Mouse (Mus musculus) forebrain, embryonic 12.5 days (tissue): ENCODE results near the gene Fam222a. TPM values are rescaled to one million over a fixed set of nuclear protein-coding genes. Genes with fewer than 3 reads are reported as not detected.

Experiments
- ATAC-seq: fragments of 200-750 bp; cut with Nextera tagmentation; 2 replicates; pipeline ENCODE4 v1.8.0; 2017; ENCODE audit warnings: moderate TSS enrichment; ENCODE audit not compliant: low FRiP score
- H3K27ac ChIP-seq: fragments of 300-500 bp; sonication (generic); 2 replicates; pipeline ENCODE4 v1.5.1; 2016; ENCODE audit warnings: mild to moderate bottlenecking
- H3K27me3 ChIP-seq: fragments of 300-500 bp; sonication (generic); 2 replicates; pipeline ENCODE4 v1.6.1; 2016; ENCODE audit warnings: mild to moderate bottlenecking
- H3K36me3 ChIP-seq: fragments of 300-500 bp; sonication (generic); replicated peaks from 2 replicates; pipeline ENCODE4 v1.6.1; 2016; ENCODE audit warnings: mild to moderate bottlenecking
- H3K4me1 ChIP-seq: fragments of 300-500 bp; sonication (generic); 2 replicates; pipeline ENCODE4 v1.6.1; 2016
- H3K4me2 ChIP-seq: fragments of 300-500 bp; sonication (generic); 2 replicates; pipeline ENCODE4 v1.6.1; 2016; ENCODE audit warnings: mild to moderate bottlenecking, moderate library complexity
- H3K4me3 ChIP-seq: fragments of 300-500 bp; sonication (generic); replicated peaks from 2 replicates; pipeline ENCODE4 v1.5.1; 2016; ENCODE audit warnings: mild to moderate bottlenecking
- H3K9ac ChIP-seq: fragments of 300-500 bp; sonication (generic); 2 replicates; pipeline ENCODE4 v1.6.1; 2016; ENCODE audit warnings: mild to moderate bottlenecking
- H3K9me3 ChIP-seq: fragments of 300-500 bp; sonication (generic); 2 replicates; pipeline ENCODE4 v1.6.1; 2016
- WGBS: fragments of 180-500 bp; shearing (Covaris S2); methylation state at CpG from one replicate; pipeline ENCODE4 v1.1.7; 2016; 5-methylcytosine and 5-hydroxymethylcytosine counted together
- polyA plus RNA-seq: library from polyadenylated mRNA; unstranded; fragments of >200 nt; fragmentation: Nextera tagmentation; extraction: Ambion mirVana; gene quantifications from 2 replicates; pipeline ENCODE4 v1.2.1, GENCODE M21; 2016

The Fam222a gene
- 6.9 and 10.2 TPM in 2 replicates for polyA plus RNA-seq

DNA sequence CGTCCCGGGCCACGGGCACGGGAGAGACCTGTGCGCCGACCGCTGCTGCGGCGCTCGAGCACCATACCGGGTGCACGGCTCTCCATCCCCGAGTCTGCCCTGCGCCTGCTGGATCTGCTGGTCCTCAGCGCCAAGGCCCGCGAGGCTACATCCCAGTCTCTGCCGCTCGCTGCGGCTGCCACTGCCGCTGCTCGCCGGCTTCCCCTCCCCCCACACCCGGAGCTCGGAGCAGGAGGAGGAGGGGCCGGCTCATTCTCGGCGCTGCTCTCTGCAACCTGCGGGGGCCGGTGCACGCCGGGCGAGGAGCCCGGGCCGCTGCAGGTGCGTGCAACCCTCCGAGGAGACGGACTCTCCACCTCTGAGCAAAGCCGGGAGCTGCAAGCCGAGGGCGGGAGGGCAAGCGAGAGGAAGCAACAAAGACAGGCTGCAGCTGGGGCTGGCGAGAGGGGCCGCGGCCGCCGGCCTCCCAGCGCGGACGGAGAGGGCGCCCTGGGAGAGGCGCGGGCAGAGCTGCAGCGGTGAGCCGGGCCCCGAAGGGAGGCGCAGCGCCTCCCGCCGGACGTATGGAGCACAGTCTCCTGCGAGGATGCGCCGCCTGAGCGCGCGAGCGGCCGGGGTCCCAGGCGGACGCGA lies at the start of gene Fam222a:
Fam222a (plus strand) TSS at position 452 of the 633 bp plus-strand sequence.
- Histone ChIP-seq H3K27ac (peak within 1 kb of the TSS; percentile 91), H3K9me3 (0 out of 2 replicates have a peak, but pooled peaks cover 4% of the 10 kb centered on the region), H3K4me1 (peaks cover 52% of the 10 kb centered on the region), H3K4me2 (peak within 1 kb of the TSS; percentile 72), H3K27me3 (peaks cover 33% of the 10 kb centered on the region), H3K9ac (peak within 1 kb of the TSS; percentile 79), H3K4me3 (peak within 1 kb of the TSS; percentile 63), H3K36me3 (no peaks in the 10 kb centered on the region)
- under 1% methylated on average over 66 of the region's 72 CpGs for WGBS
- ATAC-seq, result peak; percentile 62

DNA sequence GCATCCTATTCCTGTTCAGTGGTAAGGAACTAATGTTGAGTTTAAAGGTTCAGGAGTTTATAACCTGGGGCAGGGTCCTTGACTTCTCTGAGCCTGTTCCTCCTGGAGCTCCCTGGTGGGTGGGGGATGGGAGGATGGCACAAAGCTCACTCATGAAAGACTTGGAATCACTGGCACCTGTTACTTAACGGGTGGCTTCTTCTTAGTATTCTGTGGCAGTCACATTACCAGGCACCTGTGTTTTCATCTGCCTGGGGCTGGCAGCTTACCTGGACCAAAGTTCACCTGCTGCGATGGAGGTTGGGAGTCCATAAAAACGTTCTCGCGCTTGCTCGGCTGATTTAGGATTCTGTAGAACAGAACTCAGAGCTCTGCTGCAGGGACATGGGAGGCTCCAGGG lies 39.5 kb upstream of the Fam222a start:
- Histone ChIP-seq H3K27ac (no peak overlapping the region), H3K4me2 (no peak overlapping the region), H3K4me1 (no peaks in the 10 kb centered on the region; the same call in 1 of the 2 replicates), H3K36me3 (no peaks in the 10 kb centered on the region), H3K9ac (no peak overlapping the region), H3K4me3 (no peak overlapping the region), H3K27me3 (peaks cover 10% of the 10 kb centered on the region), H3K9me3 (no peaks in the 10 kb centered on the region)
- WGBS, result 91% methylated on average over 6 of the region's 6 CpGs
- no peak for ATAC-seq

DNA sequence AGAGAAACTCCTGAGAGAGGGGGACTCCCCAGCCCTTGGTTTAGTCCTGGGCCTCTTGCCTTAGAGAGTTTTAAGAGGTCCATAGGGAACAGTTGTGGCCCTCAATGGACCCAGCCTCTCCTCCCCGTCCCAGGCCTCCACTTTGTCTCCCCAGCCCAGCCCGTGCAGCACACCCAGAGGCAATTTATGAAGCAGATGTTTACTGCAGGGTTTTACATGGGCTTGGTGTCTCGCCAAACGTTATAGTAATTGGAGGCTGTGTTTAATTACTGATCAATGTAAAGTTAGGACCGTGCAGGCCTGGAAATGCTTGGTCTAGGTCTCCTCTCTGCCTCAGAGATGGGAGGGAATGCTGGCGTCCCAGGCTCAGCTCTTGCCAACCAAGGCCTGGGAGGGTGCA lies 37.5 kb upstream of the Fam222a start:
- 56% methylated on average over 6 of the region's 6 CpGs for WGBS
- H3K27me3 ChIP-seq, result peaks cover 23% of the 10 kb centered on the region
- no peak overlapping the region for H3K27ac ChIP-seq
- H3K4me3 ChIP-seq, result no peak overlapping the region
- H3K36me3 ChIP-seq, result no peaks in the 10 kb centered on the region
- H3K9ac ChIP-seq, result no peak overlapping the region
- no peaks in the 10 kb centered on the region; the same call in 1 of the 2 replicates for H3K4me1 ChIP-seq
- ATAC-seq, result no peak
- H3K9me3 ChIP-seq, result no peaks in the 10 kb centered on the region
- no peak overlapping the region for H3K4me2 ChIP-seq

DNA sequence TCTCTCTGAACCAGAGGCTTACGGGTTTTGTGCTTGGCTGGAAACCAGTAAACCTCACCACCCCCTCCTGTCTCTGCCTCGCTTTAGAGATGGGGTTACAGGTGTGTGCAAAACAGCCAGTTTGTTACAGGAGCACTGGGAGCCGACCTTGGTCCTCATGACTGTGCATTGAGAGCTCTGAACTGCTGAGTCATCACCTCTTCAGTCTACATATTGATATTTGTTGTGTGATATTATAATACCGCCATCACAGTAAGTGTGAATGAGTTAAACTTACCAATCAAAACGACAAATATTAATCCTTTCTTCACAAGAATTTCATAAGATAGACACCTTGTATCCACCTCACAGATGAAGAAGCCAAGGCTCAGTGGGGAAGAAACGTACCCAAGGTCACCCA lies 35.8 kb upstream of the Fam222a start:
- no peak overlapping the region for H3K27ac ChIP-seq
- H3K9me3 ChIP-seq, result no peaks in the 10 kb centered on the region
- 83% methylated on average over 6 of the region's 6 CpGs for WGBS
- ATAC-seq, result no peak
- no peak overlapping the region for H3K4me2 ChIP-seq
- peaks cover 3% of the 10 kb centered on the region for H3K4me1 ChIP-seq
- peaks cover 39% of the 10 kb centered on the region for H3K27me3 ChIP-seq
- H3K9ac ChIP-seq, result no peak overlapping the region
- no peaks in the 10 kb centered on the region for H3K36me3 ChIP-seq
- H3K4me3 ChIP-seq, result no peak overlapping the region

DNA sequence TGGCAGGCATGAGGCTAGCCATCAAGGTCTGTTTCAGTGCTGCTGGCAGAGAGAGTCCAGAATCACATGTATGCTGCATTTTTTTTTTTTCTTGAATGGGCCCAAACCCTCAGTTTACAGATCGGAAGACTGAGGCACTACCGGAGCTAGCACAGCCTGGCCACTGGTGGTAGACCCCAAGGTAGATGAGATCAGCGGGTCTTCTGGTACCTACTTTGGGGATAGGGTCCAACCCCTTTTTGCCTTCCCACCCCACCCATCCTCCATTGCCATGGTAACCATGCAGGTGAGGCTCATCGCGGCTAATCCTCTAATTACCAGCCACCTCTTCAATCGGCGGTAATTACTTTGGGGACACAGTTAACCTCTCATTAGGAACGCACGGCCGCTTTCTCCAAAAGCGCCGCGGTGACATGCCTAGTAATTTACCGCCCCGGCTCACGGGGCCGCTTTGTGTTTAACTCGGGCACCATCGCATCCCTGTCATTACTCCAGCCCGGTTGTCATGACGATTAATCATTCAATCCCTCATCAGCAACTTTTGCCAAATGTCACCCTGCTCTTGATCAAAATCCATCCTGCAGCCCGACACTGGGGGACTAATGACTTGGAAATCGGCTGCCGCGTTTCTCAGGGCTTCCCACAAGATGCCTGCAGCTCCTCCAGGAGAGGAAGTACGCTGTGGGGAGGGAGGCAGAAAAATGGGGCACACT lies 30.4 kb upstream of the Fam222a start:
- Histone ChIP-seq H3K27me3 (peaks cover 66% of the 10 kb centered on the region), H3K9ac (no peak overlapping the region)

DNA sequence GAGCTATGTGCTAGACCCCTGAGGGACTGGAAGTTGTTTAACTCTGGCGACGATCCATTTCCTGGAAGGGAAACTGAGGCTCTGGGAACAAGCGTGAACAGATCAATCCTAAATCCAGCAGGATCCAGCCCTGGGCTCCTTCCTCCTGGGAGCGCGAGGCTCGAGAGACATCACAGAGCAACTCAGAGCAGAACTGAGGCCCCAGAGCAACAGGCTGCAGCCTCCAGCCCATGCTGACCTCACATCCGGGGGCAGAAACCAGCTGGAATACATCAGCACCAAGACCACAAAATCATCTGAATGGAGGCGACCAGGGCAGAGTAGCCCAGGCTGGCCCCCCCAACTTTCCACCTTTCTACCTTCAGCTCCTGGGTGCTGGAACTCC lies 29.8 kb upstream of the Fam222a start:
- Histone ChIP-seq H3K9me3 (no peaks in the 10 kb centered on the region), H3K36me3 (no peaks in the 10 kb centered on the region), H3K4me3 (no peak overlapping the region), H3K9ac (no peak overlapping the region), H3K27ac (peak overlapping the region; percentile 59; the same call in 1 of the 2 replicates), H3K4me2 (peak overlapping the region; percentile 35), H3K27me3 (peaks cover 64% of the 10 kb centered on the region), H3K4me1 (peaks cover 35% of the 10 kb centered on the region)
- 7% methylated on average over 8 of the region's 8 CpGs for WGBS
- no peak; the same call in 1 of the 2 replicates for ATAC-seq

More for the DNA sequence above, 30.4 kb upstream of the Fam222a start:
- Histone ChIP-seq H3K4me1 (peaks cover 35% of the 10 kb centered on the region), H3K4me3 (0 out of 2 replicates have a peak overlapping the region, but pooled peaks have one; percentile 1), H3K36me3 (no peaks in the 10 kb centered on the region), H3K9me3 (no peaks in the 10 kb centered on the region), H3K27ac (peak overlapping the region; percentile 59; the same call in 1 of the 2 replicates), H3K4me2 (peak overlapping the region; percentile 35)
- ATAC-seq, result peak; percentile 84
- 4% methylated on average over 26 of the region's 26 CpGs for WGBS

DNA sequence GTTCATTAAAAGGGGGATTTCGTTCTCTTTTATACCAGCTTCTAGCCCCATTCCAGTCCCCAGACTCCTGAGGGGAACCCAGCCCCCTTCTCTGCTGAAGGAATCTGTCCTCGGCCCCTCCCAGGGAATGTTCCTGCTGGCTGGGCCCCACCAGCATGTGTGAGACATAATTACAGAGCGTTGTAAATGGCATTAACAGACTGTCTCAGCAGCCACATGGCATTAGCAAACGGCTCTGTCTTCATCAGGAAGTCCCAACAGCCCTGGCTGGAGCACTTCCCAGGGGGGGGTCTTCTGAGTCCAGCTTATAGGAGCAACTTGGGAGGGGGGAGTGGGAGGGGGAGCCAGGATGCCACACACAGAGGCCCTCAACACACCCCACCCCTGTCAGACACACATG lies 29.1 kb upstream of the Fam222a start:
- no peaks in the 10 kb centered on the region for H3K36me3 ChIP-seq
- H3K9me3 ChIP-seq, result no peaks in the 10 kb centered on the region
- ATAC-seq, result no peak; the same call in 1 of the 2 replicates
- H3K4me2 ChIP-seq, result no peak overlapping the region
- WGBS, result 22% methylated on average over 4 of the region's 4 CpGs
- peak overlapping the region; percentile 59; the same call in 1 of the 2 replicates for H3K27ac ChIP-seq
- H3K4me3 ChIP-seq, result no peak overlapping the region
- peaks cover 64% of the 10 kb centered on the region for H3K27me3 ChIP-seq
- H3K4me1 ChIP-seq, result peaks cover 35% of the 10 kb centered on the region
- H3K9ac ChIP-seq, result peak overlapping the region; percentile 5; the same call in 1 of the 2 replicates

DNA sequence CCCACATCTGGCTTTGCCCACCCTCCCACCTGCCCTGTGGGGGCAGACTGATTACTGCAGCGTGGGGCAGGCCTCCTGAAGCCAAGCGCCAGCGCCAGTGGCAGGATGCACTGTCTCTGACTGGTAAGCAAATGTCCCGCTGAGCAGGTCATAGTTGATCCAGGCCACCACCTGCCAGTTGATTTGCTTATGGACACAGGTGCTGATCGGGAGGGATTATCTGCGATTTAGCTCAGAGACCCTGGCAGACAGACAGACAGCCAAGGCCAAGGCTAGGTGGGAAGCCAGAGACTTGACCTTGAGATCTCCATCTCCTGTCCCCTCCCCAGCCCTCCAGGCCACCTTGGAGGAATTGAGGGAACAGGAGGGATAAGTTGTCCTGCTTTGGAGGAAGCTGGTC lies 28.1 kb upstream of the Fam222a start:
- H3K9ac ChIP-seq, result no peak overlapping the region
- H3K9me3 ChIP-seq, result no peaks in the 10 kb centered on the region
- WGBS, result 65% methylated on average over 6 of the region's 6 CpGs
- no peak overlapping the region for H3K27ac ChIP-seq
- H3K4me1 ChIP-seq, result peaks cover 35% of the 10 kb centered on the region
- no peak for ATAC-seq
- peaks cover 57% of the 10 kb centered on the region for H3K27me3 ChIP-seq
- H3K4me2 ChIP-seq, result no peak overlapping the region
- H3K4me3 ChIP-seq, result no peak overlapping the region
- no peaks in the 10 kb centered on the region for H3K36me3 ChIP-seq

DNA sequence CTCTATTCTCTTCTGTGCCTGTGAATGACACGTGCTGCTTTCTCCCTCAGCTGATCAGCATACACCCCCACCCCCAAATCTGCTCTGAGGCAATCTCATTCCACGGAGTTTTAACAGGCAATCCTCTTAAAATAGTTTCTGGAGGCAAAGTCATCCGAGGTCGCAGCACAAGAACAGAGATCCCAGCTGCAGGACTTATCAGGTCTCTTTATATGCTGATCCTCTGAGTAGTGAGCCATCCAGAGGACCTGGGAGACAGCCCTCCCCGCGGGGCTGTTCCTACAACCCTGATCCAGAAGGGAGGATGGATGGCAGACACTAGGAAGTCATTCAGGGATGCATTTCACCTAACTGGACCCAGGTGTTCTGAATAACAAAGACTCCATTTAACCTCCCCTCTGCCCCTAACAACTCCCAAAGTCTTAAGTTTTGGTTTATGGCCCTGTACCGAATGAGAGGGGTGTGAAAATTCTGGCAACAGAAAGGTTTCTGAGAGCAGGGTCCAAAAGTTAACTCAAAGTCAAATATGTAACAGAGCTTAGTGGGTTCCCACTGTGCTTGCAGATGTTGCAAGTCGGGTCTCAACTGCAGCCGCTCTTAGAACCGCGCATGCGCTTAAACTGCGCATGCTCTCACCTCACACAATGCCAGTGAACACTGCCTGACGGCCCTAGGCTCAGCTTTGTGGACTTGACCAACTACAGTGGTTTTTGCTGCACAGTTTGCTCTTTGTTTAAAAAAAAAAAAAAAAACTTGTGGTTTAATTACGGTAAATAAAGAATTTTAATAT lies 26.0 kb upstream of the Fam222a start:
- Histone ChIP-seq H3K27me3 (peaks cover 37% of the 10 kb centered on the region), H3K4me1 (peaks cover 33% of the 10 kb centered on the region), H3K9ac (no peak overlapping the region), H3K9me3 (no peaks in the 10 kb centered on the region), H3K27ac (no peak overlapping the region), H3K4me3 (no peak overlapping the region), H3K4me2 (no peak overlapping the region), H3K36me3 (no peaks in the 10 kb centered on the region)
- no peak for ATAC-seq
- WGBS, result 44% methylated on average over 15 of the region's 15 CpGs

DNA sequence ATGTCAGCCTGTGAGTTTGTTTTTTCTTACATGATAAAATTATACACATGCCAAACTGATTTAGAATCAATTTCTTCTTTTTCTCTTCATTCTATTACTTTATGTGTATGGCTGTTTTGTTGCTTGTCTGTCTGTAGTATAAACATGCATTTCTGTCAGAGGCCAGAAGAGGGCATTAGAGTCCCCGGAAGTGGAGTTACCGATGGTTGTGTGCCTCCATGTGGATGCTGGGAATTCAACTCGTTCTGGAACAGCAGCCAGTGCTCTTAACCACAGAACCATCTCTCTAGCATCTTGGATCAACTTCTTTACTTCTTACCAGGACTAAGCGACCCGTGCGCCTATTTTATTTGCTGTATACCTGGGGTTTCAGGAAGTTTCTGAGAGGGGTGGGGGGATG lies 24.2 kb upstream of the Fam222a start:
- WGBS, result 91% methylated on average over 6 of the region's 6 CpGs
- no peak for ATAC-seq
- Histone ChIP-seq H3K36me3 (no peaks in the 10 kb centered on the region), H3K27me3 (peaks cover 30% of the 10 kb centered on the region), H3K9ac (no peak overlapping the region), H3K27ac (no peak overlapping the region), H3K4me3 (no peak overlapping the region), H3K4me2 (no peak overlapping the region), H3K4me1 (peaks cover 15% of the 10 kb centered on the region), H3K9me3 (no peaks in the 10 kb centered on the region)

DNA sequence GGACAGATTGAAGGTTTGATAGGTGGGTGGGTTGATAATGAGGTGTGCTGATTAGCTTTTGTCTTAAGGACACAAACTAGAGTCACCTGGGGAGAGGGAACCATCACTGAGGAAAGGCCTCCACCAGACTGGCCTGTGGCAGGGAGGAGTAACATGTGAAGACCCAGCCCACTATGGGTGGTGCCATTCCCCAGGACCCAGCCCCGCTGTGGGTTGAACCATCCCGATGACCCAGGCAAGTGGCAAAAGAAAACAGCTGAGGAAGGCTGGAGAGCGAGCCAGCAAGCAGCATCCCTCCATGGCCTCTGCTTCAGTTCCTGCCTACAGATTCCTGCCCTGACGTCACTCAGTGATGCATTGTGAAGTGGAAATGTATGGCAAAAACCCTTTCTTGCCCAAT lies 23.6 kb upstream of the Fam222a start:
- H3K27ac ChIP-seq, result no peak overlapping the region
- H3K9me3 ChIP-seq, result no peaks in the 10 kb centered on the region
- H3K4me2 ChIP-seq, result no peak overlapping the region
- H3K9ac ChIP-seq, result no peak overlapping the region
- H3K27me3 ChIP-seq, result peaks cover 24% of the 10 kb centered on the region
- H3K4me3 ChIP-seq, result no peak overlapping the region
- no peaks in the 10 kb centered on the region for H3K36me3 ChIP-seq
- WGBS, result 89% methylated on average over 4 of the region's 4 CpGs
- no peak for ATAC-seq
- H3K4me1 ChIP-seq, result peaks cover 10% of the 10 kb centered on the region

DNA sequence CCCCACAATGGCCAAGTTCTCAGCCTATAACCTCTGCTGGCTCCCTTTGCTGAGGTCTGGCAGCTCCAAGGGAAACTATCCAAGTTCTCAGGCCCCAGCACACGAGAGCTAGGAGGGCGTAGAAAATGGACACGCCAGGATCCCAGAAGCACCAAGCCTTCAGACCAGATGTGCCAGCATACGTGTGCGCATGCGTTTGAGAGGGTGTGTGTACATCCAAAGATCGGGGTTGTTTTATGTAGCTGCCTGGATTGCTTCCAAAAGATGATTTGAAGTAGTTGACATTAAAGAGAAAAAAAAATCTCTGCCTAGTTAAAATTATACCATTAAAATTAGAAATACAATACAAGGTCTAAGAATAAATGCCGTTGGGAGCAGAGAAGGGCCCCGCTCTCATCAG lies 22.7 kb upstream of the Fam222a start:
- Histone ChIP-seq H3K4me1 (peaks cover 11% of the 10 kb centered on the region), H3K4me3 (no peak overlapping the region), H3K9me3 (no peaks in the 10 kb centered on the region), H3K9ac (no peak overlapping the region), H3K27me3 (peaks cover 19% of the 10 kb centered on the region), H3K27ac (no peak overlapping the region), H3K36me3 (no peaks in the 10 kb centered on the region), H3K4me2 (no peak overlapping the region)
- WGBS, result 82% methylated on average over 9 of the region's 9 CpGs
- no peak for ATAC-seq
